Mouse (Mus musculus): ENCODE measurements at regions not wholly inside any gene's neighbourhood (a gene's known extent, or its start where the extent isn't known, plus 50 kb on each side); places are given as distances from the start of the nearest gene placed in this dataset.
"Not testable (repeated sequence)": the region's sequence is repeated elsewhere in the genome, so short reads cannot be mapped to it uniquely, and the experiment has no call there.

DNA sequence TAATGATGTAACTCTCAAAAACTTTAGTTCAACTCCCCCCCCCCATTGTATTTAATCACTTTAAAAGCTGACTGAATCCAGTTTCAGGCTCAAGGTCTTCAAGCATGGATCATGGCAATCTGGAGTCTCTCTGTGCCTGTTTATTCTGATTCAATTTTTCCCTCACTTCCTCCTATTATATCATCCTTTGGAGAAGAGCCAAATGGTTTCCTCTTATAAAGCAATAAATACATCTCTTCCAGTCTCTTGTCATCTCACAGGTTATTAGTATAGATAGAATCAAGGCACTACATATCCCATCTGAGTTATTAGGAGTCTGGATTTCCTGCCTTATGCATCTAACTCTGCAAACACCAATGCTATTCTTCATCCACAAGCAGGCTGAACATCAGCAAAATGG lies 530.2 kb upstream of the Pdcd1 start:
- DNase-seq (ENCODE audit: low spot score), result no peak

DNA sequence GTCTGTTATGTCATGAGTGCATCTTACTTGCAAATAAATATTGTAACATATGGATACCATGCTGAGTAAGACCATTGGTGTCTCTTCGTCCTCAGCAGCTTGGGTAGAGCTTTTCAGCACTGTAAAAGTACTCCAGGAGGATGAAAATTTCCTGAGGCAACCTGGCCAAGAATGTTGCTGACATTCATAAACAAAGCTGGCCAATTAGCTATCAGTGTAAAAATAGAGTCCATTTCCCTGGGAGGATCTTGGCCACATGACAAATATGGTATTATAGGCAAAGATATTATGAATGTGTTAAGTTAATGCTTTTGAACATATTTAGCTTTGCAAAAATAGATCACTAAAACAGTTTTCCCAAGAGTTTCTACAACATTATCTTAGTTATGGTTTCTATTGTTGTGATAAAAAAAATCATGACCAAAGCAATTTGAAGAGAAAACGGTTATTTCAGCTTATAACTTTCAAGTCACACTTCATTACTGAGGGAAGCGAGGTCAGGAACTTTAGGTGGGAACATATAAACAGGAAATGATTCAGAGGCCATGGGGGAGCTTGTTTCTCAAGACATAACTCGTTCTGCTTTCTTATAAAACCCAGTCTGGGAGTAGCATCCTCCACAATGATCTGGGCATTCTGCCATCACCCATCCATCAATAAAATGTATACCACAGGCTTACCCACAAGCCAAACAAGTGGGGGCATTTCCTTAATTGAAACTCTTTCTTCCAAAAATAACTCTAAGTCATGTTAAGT lies 529.5 kb upstream of the Pdcd1 start:
- DNase-seq (ENCODE audit: low spot score), result no peak

DNA sequence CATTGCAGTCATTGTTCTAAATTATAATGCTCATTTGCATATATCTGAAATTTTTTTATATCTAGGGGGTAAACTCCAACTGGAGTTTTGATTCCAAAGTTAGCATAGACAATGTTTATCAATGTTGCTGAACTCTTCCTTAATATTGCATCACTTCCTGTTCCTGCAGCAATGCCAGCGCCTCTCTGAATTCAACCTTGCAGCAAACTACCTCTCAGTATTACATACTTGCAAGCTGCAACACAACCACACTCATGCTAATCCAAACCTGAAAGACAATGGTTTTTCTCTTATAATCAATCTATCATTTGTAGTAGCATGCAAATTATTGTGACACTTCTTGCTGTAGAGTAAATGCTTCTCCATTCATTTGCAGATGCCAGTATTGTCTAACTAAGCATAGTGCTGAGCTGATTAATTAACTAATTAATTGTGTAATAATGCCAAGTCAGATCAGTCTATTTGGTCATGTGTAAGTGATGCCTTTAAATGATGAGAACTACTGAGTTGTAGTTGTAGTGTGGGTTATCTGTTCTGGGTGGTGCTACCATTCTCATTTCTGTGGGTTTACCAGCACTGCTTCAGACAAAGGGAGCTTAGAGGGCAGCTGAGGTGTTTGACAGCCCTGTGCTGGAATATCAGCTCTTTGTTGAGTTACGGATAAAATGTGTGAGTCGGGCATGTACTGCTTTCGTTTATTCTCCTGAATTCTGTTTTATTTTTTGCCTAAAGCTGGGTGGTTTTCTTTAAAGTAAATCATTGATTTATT lies 480.6 kb upstream of the Pdcd1 start:
- no peak for DNase-seq (ENCODE audit: low spot score)

DNA sequence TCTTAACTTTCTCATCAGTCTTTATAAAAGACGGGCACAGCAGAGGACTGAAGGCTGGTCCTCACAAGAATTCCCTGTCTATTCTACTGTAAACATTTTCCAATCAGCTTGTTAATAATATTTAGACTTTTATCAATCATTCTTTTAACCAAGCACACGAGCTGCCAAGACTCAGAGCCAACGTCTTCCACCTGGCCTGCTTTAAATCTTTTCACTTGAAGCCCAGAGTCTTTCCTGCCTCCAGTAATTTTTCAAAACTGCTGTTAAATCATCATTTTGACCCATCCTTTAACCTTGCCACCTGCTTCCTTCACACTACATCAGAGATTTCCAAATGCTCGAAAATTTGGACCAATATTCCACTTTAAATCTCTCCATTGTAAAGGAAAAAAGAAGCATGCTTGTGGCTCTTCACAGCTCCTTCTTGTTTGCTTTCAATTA lies 451.7 kb upstream of the Pdcd1 start:
- DNase-seq (ENCODE audit: low spot score), result no peak

DNA sequence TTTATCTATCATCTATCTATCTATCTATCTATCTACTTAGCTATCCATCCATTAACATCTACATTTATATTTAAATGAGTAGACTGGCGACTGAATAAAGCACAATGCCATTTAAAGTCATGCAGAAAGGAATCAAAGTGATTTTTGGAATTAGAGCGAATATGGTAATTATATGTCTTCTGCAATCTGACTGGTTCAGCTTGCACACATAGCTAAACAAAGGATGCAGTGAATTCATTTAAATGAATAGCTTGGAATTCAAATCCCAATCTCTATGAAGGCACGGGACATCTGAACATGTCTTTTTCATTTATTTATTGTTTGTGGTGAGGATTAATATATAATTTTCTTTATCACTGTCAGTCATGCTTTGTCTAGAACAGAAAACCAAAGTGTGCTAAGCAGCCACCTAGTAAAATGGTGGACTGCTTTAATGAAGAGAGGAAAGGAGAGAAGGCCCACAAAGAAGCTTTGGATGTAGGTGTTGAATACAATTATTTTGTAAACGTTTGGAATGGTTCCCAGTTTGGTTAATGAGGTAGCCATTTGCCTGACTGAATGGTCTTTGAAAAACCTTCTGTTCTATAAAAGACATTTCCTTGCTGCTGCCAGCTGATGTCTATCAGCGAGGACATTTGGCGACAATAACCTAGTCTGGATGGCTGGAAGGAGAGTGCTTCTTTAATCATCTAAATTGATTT lies 451.2 kb upstream of the Pdcd1 start:
- no peak for DNase-seq (ENCODE audit: low spot score)

DNA sequence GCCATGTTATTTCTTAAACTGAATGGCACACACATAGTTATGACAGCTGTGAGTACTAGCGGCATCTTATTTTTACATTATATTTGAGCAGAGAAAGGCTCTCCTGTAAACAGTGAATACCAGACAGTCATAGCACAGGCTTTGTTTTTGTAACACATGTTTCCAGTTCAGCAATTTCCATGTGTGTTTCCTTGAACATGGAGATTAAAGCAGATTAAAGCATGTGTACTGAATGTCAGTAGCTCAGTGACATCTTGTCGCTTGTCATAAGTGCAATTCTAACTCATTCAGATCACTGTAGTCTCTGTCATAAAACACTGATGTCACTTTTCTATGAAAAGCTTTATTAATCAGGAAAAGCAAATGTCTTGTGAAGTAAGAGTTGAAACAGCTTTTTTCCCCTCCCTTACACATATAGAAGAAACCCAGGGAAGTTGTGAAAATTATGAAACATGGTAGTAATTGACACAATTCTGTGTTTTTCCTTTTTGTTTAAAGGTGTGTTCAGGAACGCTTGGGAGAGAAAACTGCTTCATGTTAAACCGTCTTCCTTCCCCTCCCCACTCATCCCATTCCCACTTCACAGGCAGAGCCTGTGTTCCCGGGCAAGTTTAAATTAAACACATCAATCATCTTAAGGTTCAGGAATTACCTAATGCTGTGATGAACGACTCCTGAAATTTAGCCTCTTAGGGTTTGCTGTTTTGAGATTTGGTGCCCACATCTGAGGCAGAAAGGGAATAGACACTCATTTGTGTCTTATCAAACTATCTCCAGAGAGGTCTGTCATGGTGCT lies 449.9 kb upstream of the Pdcd1 start:
- DNase-seq (ENCODE audit: low spot score), result no peak

DNA sequence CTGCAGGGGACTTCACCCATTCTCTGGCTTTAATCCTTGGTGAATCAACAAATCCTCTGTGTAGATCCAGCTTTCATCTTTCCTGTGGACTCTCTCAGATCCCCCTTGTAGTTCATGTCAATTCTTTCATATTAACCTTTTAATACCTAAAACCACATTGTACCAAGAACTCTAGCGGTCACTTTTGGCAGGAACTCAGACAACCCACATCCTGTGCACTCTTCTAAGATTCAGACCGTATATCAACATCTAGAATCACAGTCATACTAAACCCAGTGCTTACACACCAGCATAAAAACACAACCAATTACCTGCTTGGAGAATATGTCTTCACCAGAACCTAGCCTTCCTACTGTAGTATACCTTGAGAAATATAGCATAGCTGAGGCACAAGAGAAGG lies 444.6 kb upstream of the Pdcd1 start:
- no peak for DNase-seq (ENCODE audit: low spot score)

DNA sequence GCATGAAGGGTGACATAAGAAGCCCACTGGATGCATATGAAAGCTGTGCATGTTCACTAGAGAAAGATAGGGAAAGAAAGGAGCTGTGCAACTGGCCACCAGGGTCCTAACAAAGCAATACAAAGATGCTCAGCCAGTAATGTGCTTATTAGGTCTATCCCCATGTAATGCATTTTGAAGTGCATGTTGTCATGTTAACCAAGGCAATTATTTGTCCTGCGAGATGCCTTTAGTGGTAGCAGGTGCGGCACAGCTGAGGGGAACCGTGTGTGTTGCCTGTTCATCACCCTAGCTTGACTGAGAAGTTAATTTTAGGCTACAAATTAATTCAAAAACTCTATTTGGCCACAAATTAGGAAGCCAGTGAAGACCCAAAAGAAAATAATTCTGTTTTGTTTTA lies 444.0 kb upstream of the Pdcd1 start:
- no peak for DNase-seq (ENCODE audit: low spot score)

DNA sequence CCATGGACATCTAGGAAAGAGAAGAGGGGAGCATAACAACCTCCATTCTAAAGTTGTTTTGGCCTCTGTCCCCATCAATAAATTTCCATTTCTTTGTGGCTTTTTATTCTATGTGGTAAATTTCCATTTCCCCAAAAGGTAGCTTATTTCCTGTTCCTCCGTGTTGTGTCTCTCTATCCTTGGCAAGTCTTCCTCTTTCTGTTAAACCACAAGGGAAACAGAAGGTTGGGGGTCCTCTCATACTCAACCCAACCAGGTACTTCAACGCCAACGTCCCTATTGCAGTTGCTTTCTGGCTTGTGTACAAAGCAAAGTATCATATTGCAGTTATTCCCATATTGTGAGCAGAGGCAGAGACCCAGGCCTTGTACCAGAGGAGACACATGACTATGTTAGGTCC lies 434.7 kb upstream of the Pdcd1 start:
- no peak for DNase-seq (ENCODE audit: low spot score)

DNA sequence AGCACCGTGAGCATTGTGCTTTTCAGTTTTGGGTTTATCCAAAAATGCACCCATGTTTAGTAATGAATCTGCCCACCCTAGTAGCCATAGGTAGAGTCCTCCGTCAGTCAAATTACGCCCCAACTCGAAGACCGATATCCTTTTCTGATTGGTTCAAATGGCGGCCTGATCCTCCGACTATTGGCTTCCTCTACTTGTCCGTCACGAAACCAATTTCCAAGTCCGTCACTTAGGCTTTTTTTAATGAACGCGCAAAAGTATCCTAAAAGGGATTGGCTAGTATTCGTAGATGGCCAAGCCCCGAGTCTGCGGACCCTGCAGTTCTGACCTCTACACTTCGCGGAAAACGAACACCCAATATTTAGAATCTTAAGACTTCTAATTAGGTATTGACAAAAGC lies 417.5 kb upstream of the Pdcd1 start:
- DNase-seq (ENCODE audit: low spot score), result not testable (repeated sequence)

DNA sequence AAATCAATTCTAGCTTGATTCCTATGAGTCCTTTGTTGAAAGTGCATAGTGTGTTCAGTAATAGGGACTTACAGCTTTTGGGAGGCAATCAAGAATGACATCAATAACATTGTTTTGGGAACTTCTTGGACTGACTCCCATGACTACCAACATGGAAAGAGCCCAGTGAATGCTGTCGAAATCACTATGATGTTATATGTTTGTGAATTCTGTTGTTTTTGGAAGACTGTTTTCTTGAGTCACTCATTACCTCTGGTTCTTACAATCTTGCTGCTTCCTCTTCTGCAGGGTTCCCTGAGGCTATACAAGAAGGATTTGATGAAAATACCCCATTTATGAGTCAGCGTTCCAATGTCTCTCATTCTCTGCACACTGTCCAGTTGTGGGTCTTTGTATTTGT lies 371.4 kb upstream of the Pdcd1 start:
- DNase-seq (ENCODE audit: low spot score), result no peak

DNA sequence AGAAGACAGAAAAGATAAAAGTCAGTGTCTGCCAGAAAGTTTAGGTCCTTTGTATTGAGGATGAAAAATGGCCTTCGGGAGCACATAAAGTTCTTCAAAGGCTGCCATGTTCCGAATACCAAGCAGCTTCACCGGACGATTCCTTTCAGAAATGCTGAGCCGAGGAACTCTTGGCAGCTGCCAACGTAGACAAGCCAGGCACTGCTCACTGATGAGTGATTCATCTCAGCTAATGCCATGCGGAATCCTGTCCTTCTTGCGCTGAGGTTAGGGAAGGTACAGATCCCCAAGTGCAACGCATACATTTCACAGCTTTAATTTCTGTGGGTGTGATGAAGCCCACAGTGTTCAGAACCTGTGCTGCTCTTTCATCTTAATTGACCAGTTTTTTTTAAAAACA lies 360.7 kb upstream of the Pdcd1 start:
- DNase-seq (ENCODE audit: low spot score), result no peak

DNA sequence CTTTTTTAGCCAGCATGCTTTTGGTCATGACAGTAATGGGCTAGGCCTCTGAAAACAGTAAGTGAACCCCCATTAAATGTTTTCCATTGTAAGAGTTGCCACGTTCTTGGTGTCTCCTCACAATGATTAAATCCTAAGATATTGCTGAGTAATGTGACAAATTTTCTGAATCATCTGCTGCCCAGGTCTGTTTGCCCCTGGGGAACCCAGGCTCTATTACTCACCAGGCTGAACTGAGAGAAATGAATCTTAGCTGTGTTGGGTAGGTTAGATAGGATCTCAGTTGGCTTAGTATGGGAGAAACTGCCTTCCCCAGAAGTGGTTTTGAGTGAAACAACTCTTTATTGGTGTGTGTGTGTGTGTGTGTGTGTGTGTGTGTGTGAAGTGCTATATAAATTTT lies 314.3 kb upstream of the Pdcd1 start:
- no peak for DNase-seq (ENCODE audit: low spot score)

DNA sequence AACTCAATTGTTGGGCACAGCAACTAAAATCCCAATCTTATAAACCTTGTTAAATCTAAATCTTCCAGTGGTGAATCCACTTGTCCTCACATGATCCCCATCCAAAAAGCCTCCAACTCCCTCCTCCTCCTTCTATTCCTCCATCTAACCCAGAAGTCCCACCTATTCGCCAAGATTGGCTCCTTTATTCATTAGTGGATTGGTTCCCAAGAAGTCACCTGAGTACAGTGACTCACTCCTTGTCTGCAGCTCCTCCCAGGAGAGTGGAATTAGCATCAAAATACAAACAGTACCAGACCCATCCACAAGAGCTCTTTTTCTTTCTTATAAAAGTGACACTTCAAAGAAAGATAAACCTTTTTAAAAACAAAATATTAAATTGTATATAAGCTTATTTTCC lies 304.6 kb upstream of the Pdcd1 start:
- DNase-seq (ENCODE audit: low spot score), result no peak

DNA sequence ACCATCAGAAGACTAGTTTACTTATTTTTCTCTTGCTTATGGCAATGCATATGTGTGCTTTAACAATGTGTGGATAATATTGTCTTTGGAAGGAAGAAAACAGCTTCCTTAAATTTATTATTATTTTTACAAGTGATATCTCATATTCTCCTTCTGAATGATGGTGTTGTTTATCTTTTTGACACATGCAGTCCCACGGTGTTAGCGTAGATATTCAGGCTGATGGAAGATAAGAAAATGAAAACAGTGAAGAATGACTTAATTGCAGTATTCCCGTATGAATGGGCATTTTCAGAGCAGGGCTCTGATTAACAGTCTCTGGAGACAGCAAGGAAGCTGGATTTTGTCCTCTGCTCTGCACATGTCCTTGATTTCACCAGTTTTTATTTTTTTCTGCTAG lies 303.5 kb upstream of the Pdcd1 start:
- DNase-seq (ENCODE audit: low spot score), result no peak

DNA sequence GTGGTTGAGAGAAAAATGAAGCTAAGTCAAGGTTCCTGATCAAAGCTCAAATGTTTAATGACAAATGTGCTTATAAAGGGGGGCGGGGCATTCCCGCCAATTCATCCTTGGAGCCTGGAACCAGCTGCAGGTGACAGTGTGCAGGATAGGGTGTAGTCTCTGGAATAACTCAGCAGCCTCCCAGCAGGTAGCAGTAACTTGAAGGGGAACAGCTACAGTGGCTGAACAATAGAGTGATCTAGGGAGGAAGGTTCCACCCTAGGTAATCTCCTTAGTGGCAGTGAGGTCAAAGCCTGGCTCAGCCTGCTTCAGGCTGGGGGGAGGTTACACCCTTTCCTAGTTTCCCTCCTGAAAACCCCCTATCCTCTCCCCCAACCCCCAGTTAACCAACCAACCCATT lies 290.2 kb upstream of the Pdcd1 start:
- no peak for DNase-seq (ENCODE audit: low spot score)

DNA sequence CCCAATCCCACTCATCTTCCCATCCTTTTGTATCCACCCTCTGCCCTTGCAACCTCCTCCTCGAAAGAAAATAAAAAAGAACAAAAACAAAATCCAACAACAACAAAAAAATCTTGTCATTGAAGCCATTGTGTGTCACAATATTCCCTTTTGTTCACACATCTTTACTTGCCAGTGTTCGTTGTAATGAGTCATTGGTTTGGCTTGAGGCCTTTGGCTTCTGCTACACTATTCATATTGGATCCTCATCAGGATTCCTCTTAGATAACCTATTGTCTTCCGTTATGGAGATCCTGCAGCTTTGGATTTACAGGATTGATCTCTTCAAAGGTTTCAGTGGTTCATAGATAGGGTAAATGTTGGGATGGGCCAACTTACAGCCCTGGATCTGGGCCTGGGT lies 288.9 kb upstream of the Pdcd1 start:
- no peak for DNase-seq (ENCODE audit: low spot score)

DNA sequence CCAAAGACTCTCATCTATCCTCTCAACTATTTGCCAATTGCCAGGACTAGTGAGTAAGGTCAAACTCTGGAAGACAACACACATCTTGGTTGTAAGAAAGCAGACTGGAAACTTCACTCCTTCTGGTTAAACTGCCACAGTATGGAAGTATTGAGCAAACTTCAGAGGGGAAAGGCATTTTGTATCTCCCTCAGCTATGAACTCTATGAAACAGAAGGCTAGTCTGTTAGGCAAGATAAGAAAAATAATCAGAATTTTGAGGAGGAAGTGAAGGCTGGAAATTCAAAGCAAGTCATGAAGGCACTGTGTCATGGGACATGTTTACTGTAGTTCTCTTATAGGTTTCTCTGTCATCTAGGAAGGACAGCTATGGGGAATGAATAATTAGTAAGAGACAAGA lies 265.7 kb upstream of the Pdcd1 start:
- DNase-seq (ENCODE audit: low spot score), result no peak

DNA sequence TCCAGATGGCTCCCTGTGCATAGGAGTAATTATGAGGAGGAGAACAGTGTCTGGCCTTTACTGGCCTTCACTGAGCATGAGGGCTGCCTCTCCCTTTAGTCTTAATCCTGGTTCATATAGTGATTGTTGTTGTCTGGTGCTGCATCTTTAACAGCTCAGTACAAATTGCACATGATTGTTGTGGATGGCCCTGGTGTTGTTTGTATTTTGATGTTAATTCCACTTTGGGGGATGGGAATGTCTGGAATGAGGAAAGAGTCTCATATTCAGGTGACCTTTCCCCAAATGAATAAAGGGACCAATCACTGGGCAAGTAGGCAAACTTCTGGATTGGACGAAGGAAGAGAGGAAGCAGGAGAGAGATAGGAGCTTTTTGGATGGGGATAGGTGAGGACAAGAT lies 246.0 kb upstream of the Pdcd1 start:
- DNase-seq (ENCODE audit: low spot score), result no peak

DNA sequence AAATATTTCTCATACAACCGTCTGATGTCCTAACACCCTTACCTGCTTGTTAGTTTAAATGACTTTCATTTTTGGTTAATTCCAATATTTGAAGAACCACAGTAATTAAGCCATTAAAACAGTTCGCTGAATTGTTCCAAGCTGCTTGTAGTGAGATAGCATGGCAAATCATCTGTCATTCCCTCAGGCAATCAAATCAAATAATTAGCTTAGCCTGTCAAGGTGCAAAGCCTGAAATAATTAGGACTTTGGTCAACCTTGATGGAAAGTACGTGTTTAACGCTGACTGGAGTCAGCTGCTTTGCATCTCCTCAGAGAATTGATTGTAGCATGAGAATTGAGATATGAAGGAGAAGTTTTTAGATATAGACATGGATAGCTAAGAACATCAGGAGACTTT lies 220.2 kb upstream of the Pdcd1 start:
- no peak for DNase-seq (ENCODE audit: low spot score)

DNA sequence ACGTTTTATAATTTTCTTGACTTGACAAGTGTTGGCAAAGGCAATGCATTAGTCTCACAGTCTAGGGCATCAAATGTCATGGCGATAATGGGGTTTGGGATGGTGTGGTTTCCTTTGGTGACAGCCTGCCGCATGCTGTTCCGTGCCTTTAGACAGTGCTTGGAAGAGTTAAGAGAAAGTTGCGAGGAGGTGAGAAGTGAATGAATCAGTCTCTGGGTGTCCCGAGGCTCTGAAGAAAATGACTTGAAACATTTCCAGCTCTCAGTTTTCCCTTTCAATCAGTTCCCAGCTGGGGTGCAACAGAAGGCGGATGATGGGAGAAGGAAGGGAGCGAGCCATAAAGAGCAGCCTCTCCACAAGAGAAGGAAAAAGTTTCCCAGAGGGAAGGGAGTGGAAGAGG lies 211.0 kb upstream of the Pdcd1 start:
- DNase-seq (ENCODE audit: low spot score), result no peak

DNA sequence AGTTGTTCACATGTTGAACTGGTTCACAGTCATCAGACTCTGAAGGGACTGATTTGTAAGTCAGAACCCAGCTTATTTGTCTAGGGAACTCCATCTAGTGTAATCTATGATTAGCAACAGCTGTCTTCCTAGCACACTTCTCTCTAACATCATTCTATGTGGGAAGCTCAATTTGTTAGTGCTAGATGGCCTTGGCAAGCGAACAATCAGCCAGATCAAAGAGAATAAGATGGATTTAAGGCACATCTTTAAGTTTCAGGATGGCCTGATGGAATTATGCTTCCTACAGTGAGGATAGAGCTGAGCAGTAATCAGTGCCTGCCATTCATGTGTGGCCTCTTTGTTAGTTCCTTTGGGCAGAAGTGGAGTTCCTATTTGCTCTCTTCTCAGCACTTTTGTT lies 183.1 kb upstream of the Pdcd1 start:
- no peak for DNase-seq (ENCODE audit: low spot score)

Measured in embryo, embryonic 10 days (tissue).